Mouse (Mus musculus): Measurements from ENCODE around the gene Timmdc1. TPM values are rescaled to one million over a fixed set of nuclear protein-coding genes. Genes with fewer than 3 reads are reported as not detected.

Gene Timmdc1
- polyA plus RNA-seq, 1 experiment from 2014 or later = 36.6 TPM

DNA sequence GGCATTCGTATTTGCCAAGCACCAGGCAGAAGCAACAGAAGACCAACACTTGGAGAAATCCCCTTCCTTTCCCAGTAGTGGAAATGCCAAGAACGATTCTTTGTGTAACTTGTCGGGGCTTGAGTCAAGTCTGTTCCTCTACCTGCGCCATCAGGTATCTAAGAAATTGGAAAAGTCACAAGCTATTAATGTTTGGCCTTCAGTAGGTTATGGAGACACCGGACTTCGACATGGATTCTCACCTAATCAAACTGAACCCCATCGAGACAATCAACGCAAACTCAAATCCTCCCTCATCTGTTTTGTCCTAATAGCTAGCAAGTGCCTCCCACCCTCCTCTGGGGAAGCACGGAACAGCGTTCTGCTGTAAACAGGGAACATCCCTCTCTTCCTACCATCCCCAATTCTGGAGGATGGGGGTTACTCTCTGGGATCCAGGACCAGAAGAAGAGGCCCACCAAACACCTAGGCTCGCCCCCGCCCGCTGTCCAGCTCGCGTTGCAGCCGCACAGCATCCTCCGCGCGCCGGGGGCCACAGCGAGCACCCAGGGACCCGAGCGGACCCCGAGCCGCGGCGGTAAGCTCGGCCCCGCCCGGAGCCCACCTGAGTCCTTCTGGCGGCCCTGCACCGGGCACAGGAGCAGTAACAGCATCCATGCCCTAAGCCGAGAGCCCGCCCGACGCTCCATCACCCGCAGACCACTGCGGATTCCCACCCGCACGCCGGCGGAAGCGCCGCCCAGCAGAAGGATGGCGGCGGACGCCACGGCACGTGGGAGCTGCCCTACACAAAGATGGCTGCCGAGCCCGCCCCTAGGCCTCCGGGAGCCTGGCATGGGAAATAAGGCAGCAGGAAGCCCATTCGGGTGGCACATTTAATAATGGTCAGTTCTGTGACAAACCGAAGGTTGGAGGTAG is 27.3 kb upstream of the Timmdc1 start, which contains the start of gene Poglut1:
TSS of gene Poglut1 (minus strand) at position 780 of the 918 bp plus-strand sequence.
- Histone ChIP-seq H3K9ac (replicated peaks; ENCODE audit: low read depth, low read length) (peak within 1 kb of the TSS; percentile 94), H3K36me3 (ENCODE audit: control insufficient read depth, insufficient read depth) (0 out of 2 replicates have a peak, but pooled peaks cover 2% of the 10 kb centered on the region), H3K4me1 (replicated peaks; ENCODE audit: control insufficient read depth, insufficient read depth, low read length) (peaks cover 16% of the 10 kb centered on the region), H3K27me3 (replicated peaks; ENCODE audit: control insufficient read depth, insufficient read depth, low read length) (peaks cover 4% of the 10 kb centered on the region), H3K4me2 (ENCODE audit: low read length) (peak within 1 kb of the TSS; percentile 79), H3K27ac (ENCODE audit: low read length) (peak within 1 kb of the TSS; percentile 20; the same call in 1 of the 2 replicates), H3K9me3 (ENCODE audit: control insufficient read depth, low read length) (no peaks in the 10 kb centered on the region), H3K4me3 (replicated peaks; ENCODE audit: low read length) (peak within 1 kb of the TSS; percentile 92)
- 2% methylated on average over 54 of the region's 54 CpGs for whole genome bisulfite sequencing
- peak; percentile 98 for ATAC-seq

GRCm38 (mm10) chr16:38548000-38548399 is 25.5 kb upstream of the Timmdc1 start:
- Histone ChIP-seq H3K9me3 (ENCODE audit: control insufficient read depth, low read length) (no peaks in the 10 kb centered on the region), H3K27ac (ENCODE audit: low read length) (no peak overlapping the region), H3K4me2 (ENCODE audit: low read length) (peak overlapping the region; percentile 79; the same call in 1 of the 2 replicates), H3K4me1 (replicated peaks; ENCODE audit: control insufficient read depth, insufficient read depth, low read length) (peaks cover 16% of the 10 kb centered on the region), H3K4me3 (replicated peaks; ENCODE audit: low read length) (no peak overlapping the region), H3K27me3 (replicated peaks; ENCODE audit: control insufficient read depth, insufficient read depth, low read length) (no peaks in the 10 kb centered on the region), H3K36me3 (ENCODE audit: control insufficient read depth, insufficient read depth) (0 out of 2 replicates have a peak, but pooled peaks cover 2% of the 10 kb centered on the region), H3K9ac (replicated peaks; ENCODE audit: low read depth, low read length) (no peak overlapping the region)
- WGBS = 74% methylated on average over 1 of the region's 1 CpGs
- ATAC-seq = no peak

DNA sequence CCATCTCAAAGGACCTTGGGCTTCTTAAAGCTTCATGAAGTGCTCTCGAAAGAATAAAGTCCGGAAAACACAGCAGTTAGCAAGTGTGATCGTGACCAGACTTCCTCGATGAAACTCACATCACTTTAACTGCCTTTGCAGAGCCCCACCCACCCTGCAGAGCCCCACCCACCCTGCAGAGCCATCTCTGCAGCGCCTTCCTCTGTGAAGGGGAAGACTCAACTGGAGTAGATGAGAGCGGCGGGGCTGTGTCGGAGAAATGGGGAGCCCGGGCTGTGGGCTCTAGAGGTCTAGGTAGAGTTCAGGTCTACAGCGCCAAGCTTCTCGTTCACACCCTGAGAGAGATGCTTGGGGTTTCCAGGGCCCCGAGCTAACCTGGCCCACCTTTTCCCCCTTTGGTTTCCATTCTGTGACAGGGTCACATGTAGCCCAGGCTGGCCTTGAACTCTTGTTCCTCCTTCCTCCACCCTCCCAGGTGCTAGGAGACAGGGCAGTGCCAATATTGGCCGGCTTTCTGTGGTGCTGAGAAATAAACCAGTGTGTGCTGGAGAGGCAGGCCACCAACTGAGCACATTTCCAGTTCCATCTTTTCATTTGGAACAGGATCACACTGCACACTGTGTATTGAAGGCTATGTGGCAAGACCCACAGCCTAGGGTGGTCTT is 16.4 kb upstream of the Timmdc1 start:
- 93% methylated on average over 13 of the region's 13 CpGs for WGBS
- H3K4me1 ChIP-seq (replicated peaks; ENCODE audit: control insufficient read depth, insufficient read depth, low read length) = no peaks in the 10 kb centered on the region
- H3K9me3 ChIP-seq (ENCODE audit: control insufficient read depth, low read length) = no peaks in the 10 kb centered on the region
- no peak overlapping the region for H3K4me2 ChIP-seq (ENCODE audit: low read length)
- H3K27me3 ChIP-seq (replicated peaks; ENCODE audit: control insufficient read depth, insufficient read depth, low read length) = no peaks in the 10 kb centered on the region
- H3K36me3 ChIP-seq (ENCODE audit: control insufficient read depth, insufficient read depth) = peaks cover 34% of the 10 kb centered on the region
- H3K4me3 ChIP-seq (replicated peaks; ENCODE audit: low read length) = no peak overlapping the region
- no peak overlapping the region for H3K27ac ChIP-seq (ENCODE audit: low read length)
- ATAC-seq = no peak
- H3K9ac ChIP-seq (replicated peaks; ENCODE audit: low read depth, low read length) = no peak overlapping the region

GRCm38 (mm10) chr16:38536544-38537146 is 14.2 kb upstream of the Timmdc1 start:
- ATAC-seq = peak; percentile 67
- no peak overlapping the region for H3K4me3 ChIP-seq (replicated peaks; ENCODE audit: low read length)
- 42% methylated on average over 8 of the region's 8 CpGs for WGBS

DNA sequence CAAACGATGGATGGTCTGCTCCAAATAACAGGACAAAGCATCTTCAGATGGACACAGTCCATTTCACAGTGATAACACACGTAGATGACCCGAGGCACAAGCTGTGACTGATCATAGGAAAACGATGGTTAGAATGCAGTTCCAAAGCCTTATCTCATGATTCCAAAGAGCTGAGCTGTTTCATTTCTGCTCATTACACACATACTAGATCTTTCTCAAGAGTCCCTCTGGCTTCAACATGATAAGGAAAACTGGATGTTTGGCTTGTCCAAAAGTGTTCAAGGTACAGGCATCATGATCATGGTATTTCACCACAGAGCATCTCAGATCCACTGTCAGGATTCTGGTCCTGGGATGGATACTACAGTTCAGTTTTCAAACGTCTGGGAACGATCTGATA is 3.8 kb upstream of the Timmdc1 start:
- 92% methylated on average over 6 of the region's 6 CpGs for WGBS
- H3K36me3 ChIP-seq (ENCODE audit: control insufficient read depth, insufficient read depth) = peaks cover 37% of the 10 kb centered on the region
- no peaks in the 10 kb centered on the region for H3K27me3 ChIP-seq (replicated peaks; ENCODE audit: control insufficient read depth, insufficient read depth, low read length)
- peaks cover 9% of the 10 kb centered on the region for H3K4me1 ChIP-seq (replicated peaks; ENCODE audit: control insufficient read depth, insufficient read depth, low read length)
- H3K27ac ChIP-seq (ENCODE audit: low read length) = no peak overlapping the region
- no peak overlapping the region for H3K4me3 ChIP-seq (replicated peaks; ENCODE audit: low read length)
- H3K4me2 ChIP-seq (ENCODE audit: low read length) = no peak overlapping the region
- no peak for ATAC-seq
- H3K9me3 ChIP-seq (ENCODE audit: control insufficient read depth, low read length) = no peaks in the 10 kb centered on the region
- H3K9ac ChIP-seq (replicated peaks; ENCODE audit: low read depth, low read length) = no peak overlapping the region

More at GRCm38 (mm10) chr16:38536544-38537146, 14.2 kb upstream of the Timmdc1 start:
- Histone ChIP-seq H3K36me3 (ENCODE audit: control insufficient read depth, insufficient read depth) (peaks cover 33% of the 10 kb centered on the region), H3K4me1 (replicated peaks; ENCODE audit: control insufficient read depth, insufficient read depth, low read length) (no peaks in the 10 kb centered on the region), H3K27me3 (replicated peaks; ENCODE audit: control insufficient read depth, insufficient read depth, low read length) (no peaks in the 10 kb centered on the region), H3K9ac (replicated peaks; ENCODE audit: low read depth, low read length) (no peak overlapping the region), H3K9me3 (ENCODE audit: control insufficient read depth, low read length) (no peaks in the 10 kb centered on the region), H3K4me2 (ENCODE audit: low read length) (no peak overlapping the region), H3K27ac (ENCODE audit: low read length) (no peak overlapping the region)

DNA sequence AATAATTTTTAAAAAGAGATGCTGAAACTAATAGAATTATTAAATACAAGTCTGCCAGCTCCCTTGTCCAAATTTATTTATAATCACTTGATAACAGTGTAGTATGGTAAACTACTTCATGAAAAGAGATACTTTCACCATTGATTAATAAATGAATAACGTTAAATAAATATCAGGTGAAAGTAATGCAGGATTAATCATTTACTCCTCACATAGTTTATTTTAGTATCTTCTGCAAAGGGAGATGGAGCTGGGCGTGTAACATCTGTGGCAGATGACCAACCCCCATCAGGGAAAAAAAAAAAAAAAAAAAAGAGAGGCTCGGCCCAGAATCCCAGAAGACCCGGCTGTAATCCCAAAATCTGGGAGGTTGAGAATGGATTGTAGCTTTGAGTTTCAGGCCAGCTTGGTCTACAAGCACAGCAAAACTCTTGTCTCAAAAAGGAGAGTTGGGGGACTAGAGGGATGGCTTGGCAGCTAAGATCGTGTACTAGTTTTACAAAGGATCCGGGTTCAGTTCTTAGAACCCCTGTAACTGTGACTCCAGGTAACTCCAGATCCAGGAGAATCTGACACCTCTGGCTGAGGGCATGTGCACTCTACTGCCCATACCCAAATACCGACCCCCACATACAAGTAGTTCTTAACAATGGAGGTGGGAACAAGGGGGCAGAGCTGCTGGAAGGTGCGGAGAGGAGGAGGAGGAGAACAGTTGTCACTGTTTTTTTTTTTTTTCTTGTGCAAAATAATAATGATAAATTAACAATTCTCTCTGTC is 1.1 kb downstream of the Timmdc1 start:
- H3K9me3 ChIP-seq (ENCODE audit: control insufficient read depth, low read length) = no peaks in the 10 kb centered on the region
- peak overlapping the region; percentile 48 for H3K9ac ChIP-seq (replicated peaks; ENCODE audit: low read depth, low read length)
- H3K4me3 ChIP-seq (replicated peaks; ENCODE audit: low read length) = peak overlapping the region; percentile 76
- no peak overlapping the region for H3K27ac ChIP-seq (ENCODE audit: low read length)
- 33% methylated on average over 8 of the region's 8 CpGs for WGBS
- peak overlapping the region; percentile 69 for H3K4me2 ChIP-seq (ENCODE audit: low read length)
- no peaks in the 10 kb centered on the region for H3K27me3 ChIP-seq (replicated peaks; ENCODE audit: control insufficient read depth, insufficient read depth, low read length)
- H3K4me1 ChIP-seq (replicated peaks; ENCODE audit: control insufficient read depth, insufficient read depth, low read length) = peaks cover 9% of the 10 kb centered on the region
- ATAC-seq = no peak
- H3K36me3 ChIP-seq (ENCODE audit: control insufficient read depth, insufficient read depth) = peaks cover 20% of the 10 kb centered on the region

DNA sequence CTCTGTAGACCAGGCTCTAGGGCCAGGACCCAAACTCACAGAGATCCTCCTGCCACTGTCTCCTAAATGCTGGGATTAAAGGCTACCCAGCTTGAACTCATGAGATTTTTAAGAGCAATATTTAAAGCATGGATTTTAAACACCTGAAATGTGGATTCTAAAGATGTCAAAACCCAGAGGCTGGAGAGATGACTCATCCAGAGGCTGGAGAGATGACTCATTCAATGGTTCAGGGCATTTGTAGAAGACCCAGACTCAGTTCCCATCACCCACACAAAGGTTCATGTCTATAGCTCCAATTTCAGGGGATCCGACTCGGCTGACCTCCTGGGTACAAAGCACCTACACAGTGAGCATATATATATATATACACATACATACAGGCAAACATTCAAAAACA is 3.3 kb downstream of the Timmdc1 start:
- no peaks in the 10 kb centered on the region for H3K27me3 ChIP-seq (replicated peaks; ENCODE audit: control insufficient read depth, insufficient read depth, low read length)
- no peak overlapping the region for H3K27ac ChIP-seq (ENCODE audit: low read length)
- no peaks in the 10 kb centered on the region for H3K9me3 ChIP-seq (ENCODE audit: control insufficient read depth, low read length)
- no peak overlapping the region for H3K4me2 ChIP-seq (ENCODE audit: low read length)
- H3K4me3 ChIP-seq (replicated peaks; ENCODE audit: low read length) = no peak overlapping the region
- WGBS = 98% methylated on average over 2 of the region's 2 CpGs
- H3K9ac ChIP-seq (replicated peaks; ENCODE audit: low read depth, low read length) = no peak overlapping the region
- no peak for ATAC-seq
- H3K4me1 ChIP-seq (replicated peaks; ENCODE audit: control insufficient read depth, insufficient read depth, low read length) = peaks cover 9% of the 10 kb centered on the region
- 0 out of 2 replicates have a peak, but pooled peaks cover 3% of the 10 kb centered on the region for H3K36me3 ChIP-seq (ENCODE audit: control insufficient read depth, insufficient read depth)

DNA sequence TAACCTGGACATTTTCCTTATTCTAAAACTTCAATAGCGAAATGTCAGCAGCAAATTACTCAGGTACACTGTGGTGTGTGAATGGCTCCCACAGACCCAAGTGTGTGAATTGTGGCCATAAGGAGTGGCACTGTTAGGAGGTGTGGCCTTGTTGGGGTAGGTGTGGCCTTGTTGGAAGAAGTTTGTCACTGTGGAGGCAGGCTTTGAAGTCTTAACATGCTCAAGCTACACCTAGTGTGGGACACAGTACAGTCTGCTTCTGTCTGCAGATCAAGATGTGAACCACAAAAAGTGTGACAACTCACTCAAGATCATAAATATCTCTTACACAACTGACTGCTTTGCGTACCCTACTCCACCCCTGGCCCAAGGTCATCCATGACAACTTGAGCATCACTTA is 11.6 kb downstream of the Timmdc1 start:
- H3K4me1 ChIP-seq (replicated peaks; ENCODE audit: control insufficient read depth, insufficient read depth, low read length) = no peaks in the 10 kb centered on the region
- no peak overlapping the region for H3K4me2 ChIP-seq (ENCODE audit: low read length)
- no peak overlapping the region for H3K27ac ChIP-seq (ENCODE audit: low read length)
- H3K4me3 ChIP-seq (replicated peaks; ENCODE audit: low read length) = no peak overlapping the region
- no peaks in the 10 kb centered on the region for H3K27me3 ChIP-seq (replicated peaks; ENCODE audit: control insufficient read depth, insufficient read depth, low read length)
- WGBS = 96% methylated on average over 2 of the region's 2 CpGs
- H3K36me3 ChIP-seq (ENCODE audit: control insufficient read depth, insufficient read depth) = peaks cover 2% of the 10 kb centered on the region; the same call in 1 of the 2 replicates
- no peaks in the 10 kb centered on the region for H3K9me3 ChIP-seq (ENCODE audit: control insufficient read depth, low read length)
- ATAC-seq = no peak
- no peak overlapping the region for H3K9ac ChIP-seq (replicated peaks; ENCODE audit: low read depth, low read length)
